Mouse (Mus musculus): ENCODE measurements around the gene Prss2.

DNA sequence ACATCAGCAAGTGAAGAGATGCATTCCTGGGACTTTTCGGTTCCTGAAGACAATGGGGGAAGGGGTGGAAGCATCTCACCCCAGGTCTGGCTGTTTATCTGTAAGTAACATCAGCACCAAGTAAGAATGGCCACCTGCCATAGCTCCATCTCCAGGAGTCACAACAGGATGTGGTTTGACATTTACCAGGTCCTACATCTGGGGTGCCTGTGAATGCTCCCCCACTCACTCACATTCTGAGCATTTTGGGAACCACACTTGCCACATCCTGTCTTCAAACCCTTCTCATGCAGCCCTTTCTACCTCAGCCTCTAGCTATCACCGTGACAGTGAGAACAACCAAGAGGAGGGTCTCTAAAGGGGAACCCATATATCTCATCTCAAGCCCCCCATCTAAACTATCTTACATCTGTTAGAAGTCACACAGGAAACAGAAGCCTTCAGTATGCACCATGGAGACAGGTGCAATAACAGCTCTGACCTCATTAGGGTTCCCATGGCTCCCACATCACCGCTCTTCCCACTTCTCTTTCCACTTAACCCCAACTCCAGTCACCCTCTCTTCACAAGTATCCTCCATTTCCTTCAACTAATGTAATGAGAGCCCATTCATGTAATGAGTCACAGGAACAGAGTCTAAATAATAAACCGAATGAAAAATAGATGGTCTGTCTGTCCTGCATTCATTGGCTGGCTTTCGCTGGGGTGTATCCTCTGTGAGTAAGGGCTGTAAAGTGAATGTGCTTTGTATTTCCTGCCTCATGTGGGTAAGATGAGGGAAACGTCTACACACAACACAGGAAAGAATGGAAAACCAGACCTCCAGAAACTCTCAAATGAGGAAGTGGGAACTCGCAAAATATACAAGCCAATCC is 32.9 kb downstream of the Prss2 start:
- TF ChIP-seq CTCF (IDR thresholded peaks at IDR 0.05; ENCODE audit: control insufficient read depth, insufficient read depth, insufficient read length) (no peak), USF1 (IDR thresholded peaks at IDR 0.05; ENCODE audit: low read depth) (no peak), MYOD1 (IDR thresholded peaks at IDR 0.05; ENCODE audit: control insufficient read depth, insufficient read length, low read depth) (peak; percentile 91)

Data from C2C12 (cell line).